Mouse (Mus musculus) E14TG2a.4 (cell line): ENCODE results near the gene Olfr231.

Experiments used
- CTCF ChIP-seq: conservative IDR thresholded peaks from 2 replicates; pipeline ENCODE4 v1.5.1; 2014; ENCODE audit warnings: low read length
- NANOG ChIP-seq: IDR thresholded peaks from 2 replicates; pipeline ENCODE4 v1.6.1; 2014; ENCODE audit warnings: borderline replicate concordance, low read length, mixed read lengths
- POU5F1 ChIP-seq: IDR thresholded peaks from 2 replicates; pipeline ENCODE4 v1.6.1; 2014; ENCODE audit warnings: low read length, borderline replicate concordance

DNA sequence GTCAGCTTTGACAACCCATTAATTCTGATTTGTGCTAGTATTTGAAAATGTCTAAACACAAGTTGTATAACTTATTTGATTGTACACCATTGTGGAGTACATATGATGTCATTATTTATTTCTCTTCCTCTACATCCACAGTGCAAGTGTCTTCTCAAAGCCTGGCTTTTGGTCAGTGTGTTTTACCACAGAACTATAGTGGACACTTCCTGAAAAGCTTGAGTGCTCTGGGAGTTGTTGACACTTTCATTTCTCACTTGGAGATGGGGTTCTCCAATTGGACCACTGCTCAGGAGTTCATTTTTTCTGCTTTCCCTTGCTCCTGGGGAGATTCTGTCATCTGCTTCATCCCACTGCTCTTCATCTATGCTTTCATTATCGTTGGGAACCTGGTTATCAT is 37.5 kb upstream of the Olfr231 start:
- TF ChIP-seq CTCF (no peak), NANOG (no peak), POU5F1 (no peak)
